Mouse (Mus musculus) brain, embryonic 14.5 days (tissue): Measurements from ENCODE around the gene Sept8.

Experiments used
- CTCF ChIP-seq: fragments of 200-500 bp; IDR thresholded peaks from 2 replicates; pipeline ENCODE4 v1.5.1; 2012; ENCODE audit warnings: inconsistent platforms, mild to moderate bottlenecking, moderate library complexity, borderline replicate concordance; ENCODE audit not compliant: insufficient read depth, insufficient read length; ENCODE audit errors: extremely low read depth
- POLR2A ChIP-seq: fragments of 200-500 bp; IDR thresholded peaks from 2 replicates; pipeline ENCODE4 v1.6.1; 2012; ENCODE audit warnings: mild to moderate bottlenecking, inconsistent platforms, borderline replicate concordance; ENCODE audit not compliant: poor library complexity, insufficient read depth, insufficient read length, severe bottlenecking; ENCODE audit errors: extremely low read depth

GRCm38 (mm10) chr11:53546271-53546670 is 27.2 kb downstream of the Sept8 start:
- no peak for TF ChIP-seq POLR2A
- no peak for TF ChIP-seq CTCF
